Mouse (Mus musculus) liver, postnatal 0 days (tissue): ENCODE results near the gene Exosc6. TPM values are rescaled to one million over a fixed set of nuclear protein-coding genes. Genes with fewer than 3 reads are reported as not detected.
"Not testable (repeated sequence)": the region's sequence is repeated elsewhere in the genome, so short reads cannot be mapped to it uniquely, and the experiment has no call there.

Experiments
- ATAC-seq: fragments of 200-750 bp; cut with Nextera tagmentation; 2 replicates; pipeline ENCODE4 v1.8.0; 2017; ENCODE audit warnings: mild to moderate bottlenecking, moderate library complexity
- DNase-seq: peaks from one replicate; pipeline ENCODE4 v3.0.0-alpha.2; 2016
- H3K27ac ChIP-seq: fragments of 300-500 bp; sonication (generic); 2 replicates; pipeline ENCODE4 v1.5.1; 2014; ENCODE audit warnings: antibody characterized with exemption, moderate library complexity, mild to moderate bottlenecking, low read depth
- H3K27me3 ChIP-seq: fragments of 300-500 bp; sonication (generic); 2 replicates; pipeline ENCODE4 v1.6.1; 2014; ENCODE audit warnings: low read length, control low read depth, mixed read lengths; ENCODE audit not compliant: insufficient read depth
- H3K36me3 ChIP-seq: fragments of 300-500 bp; sonication (generic); replicated peaks from 2 replicates; pipeline ENCODE4 v1.6.1; 2014; ENCODE audit warnings: mild to moderate bottlenecking, control low read depth, low read length, moderate library complexity, mixed read lengths; ENCODE audit not compliant: insufficient read depth
- H3K4me1 ChIP-seq: fragments of 300-500 bp; sonication (generic); 2 replicates; pipeline ENCODE4 v1.6.1; 2014; ENCODE audit warnings: antibody characterized with exemption, mild to moderate bottlenecking, control low read depth; ENCODE audit not compliant: insufficient read depth
- H3K4me2 ChIP-seq: fragments of 300-500 bp; sonication (generic); 2 replicates; pipeline ENCODE4 v1.6.1; 2014; ENCODE audit warnings: low read depth, mild to moderate bottlenecking, low read length, moderate library complexity, mixed read lengths
- H3K4me3 ChIP-seq: fragments of 300-500 bp; sonication (generic); 2 replicates; pipeline ENCODE4 v1.5.1; 2014; ENCODE audit warnings: low read depth, low read length
- H3K9ac ChIP-seq: fragments of 300-500 bp; sonication (generic); replicated peaks from 2 replicates; pipeline ENCODE4 v1.6.1; 2014; ENCODE audit warnings: mild to moderate bottlenecking, moderate library complexity
- H3K9me3 ChIP-seq: fragments of 300-500 bp; sonication (generic); 2 replicates; pipeline ENCODE4 v1.6.1; 2016; ENCODE audit warnings: mild to moderate bottlenecking, control low read depth, low read length, mixed read lengths
- CTCF ChIP-seq: sonication (generic); IDR thresholded peaks from 2 replicates; pipeline ENCODE4 v1.5.1; 2016; ENCODE audit warnings: antibody characterized with exemption, low read depth
- EP300 ChIP-seq: IDR thresholded peaks from 2 replicates; pipeline ENCODE4 v1.6.1; 2016; ENCODE audit warnings: antibody characterized with exemption, low read depth, mild to moderate bottlenecking
- WGBS: fragments of 180-500 bp; shearing (Covaris S2); extraction: QIAGEN DNeasy Blood & Tissue Kit; methylation state at CpG from one replicate; pipeline ENCODE4 v1.1.7; 2014; ENCODE audit not compliant: insufficient replicate concordance; 5-methylcytosine and 5-hydroxymethylcytosine counted together
- polyA plus RNA-seq: library from polyadenylated mRNA; unstranded; fragments of >200 nt; fragmentation: Nextera tagmentation; extraction: Ambion mirVana; gene quantifications from 2 replicates; pipeline ENCODE4 v1.2.1, GENCODE M21; 2015

Exosc6 gene
- polyA plus RNA-seq, 1 experiment from 2014 or later: 6.1 TPM

GRCm38 (mm10) chr8:111067439-111067838, 11.3 kb downstream of the Exosc6 start:
- DNase-seq: peak; percentile 56
- no peak for TF ChIP-seq CTCF
- TF ChIP-seq EP300: no peak
- Histone ChIP-seq H3K9ac (no peak overlapping the region), H3K9me3 (no peaks in the 10 kb centered on the region), H3K27ac (no peak overlapping the region), H3K36me3 (no peaks in the 10 kb centered on the region), H3K4me3 (no peak overlapping the region), H3K4me2 (no peak overlapping the region), H3K4me1 (peaks cover 4% of the 10 kb centered on the region; the same call in 1 of the 2 replicates), H3K27me3 (no peaks in the 10 kb centered on the region)
- no peak for ATAC-seq
- WGBS: 36% methylated on average over 10 of the region's 10 CpGs

- H3K4me1 ChIP-seq, H3K4me3 ChIP-seq, H3K4me2 ChIP-seq, H3K9ac ChIP-seq, H3K27ac ChIP-seq, H3K27me3 ChIP-seq, ATAC-seq, H3K36me3 ChIP-seq, DNase-seq, H3K9me3 ChIP-seq: not testable (repeated sequence)
- WGBS: 74% methylated on average over 9 of the region's 9 CpGs
These were observed 12.5 kb downstream of the Exosc6 start for GRCm38 (mm10) chr8:111068660-111069059.

- no peak for TF ChIP-seq EP300
- TF ChIP-seq CTCF: no peak
These were observed 19.8 kb downstream of the Exosc6 start for GRCm38 (mm10) chr8:111075926-111076325.

GRCm38 (mm10) chr8:111079461-111079860, 23.3 kb downstream of the Exosc6 start:
- Histone ChIP-seq H3K27me3 (no peaks in the 10 kb centered on the region), H3K27ac (no peak overlapping the region), H3K36me3 (no peaks in the 10 kb centered on the region), H3K4me1 (no peaks in the 10 kb centered on the region), H3K9ac (no peak overlapping the region), H3K9me3 (no peaks in the 10 kb centered on the region), H3K4me3 (no peak overlapping the region), H3K4me2 (no peak overlapping the region)
- TF ChIP-seq EP300: no peak
- no peak for TF ChIP-seq CTCF
- WGBS: 50% methylated on average over 5 of the region's 5 CpGs
- no peak for DNase-seq
- peak; percentile 43; the same call in 1 of the 2 replicates for ATAC-seq

More at GRCm38 (mm10) chr8:111075926-111076325, 19.8 kb downstream of the Exosc6 start:
- H3K9ac ChIP-seq: no peak overlapping the region
- ATAC-seq (no peak), DNase-seq (no peak)
- WGBS: 83% methylated on average over 3 of the region's 3 CpGs
- no peak overlapping the region for H3K4me2 ChIP-seq
- no peaks in the 10 kb centered on the region for H3K27me3 ChIP-seq
- H3K4me3 ChIP-seq: no peak overlapping the region
- no peaks in the 10 kb centered on the region for H3K9me3 ChIP-seq
- H3K4me1 ChIP-seq: no peaks in the 10 kb centered on the region
- no peaks in the 10 kb centered on the region for H3K36me3 ChIP-seq
- H3K27ac ChIP-seq: no peak overlapping the region

GRCm38 (mm10) chr8:111079861-111080271, 23.7 kb downstream of the Exosc6 start:
- TF ChIP-seq CTCF (peak; percentile 64), EP300 (no peak)
- H3K27ac ChIP-seq: no peak overlapping the region
- H3K4me1 ChIP-seq: no peaks in the 10 kb centered on the region
- peak; percentile 59 for ATAC-seq
- H3K9me3 ChIP-seq: no peaks in the 10 kb centered on the region
- H3K36me3 ChIP-seq: no peaks in the 10 kb centered on the region
- H3K4me2 ChIP-seq: no peak overlapping the region
- peak; percentile 32 for DNase-seq
- H3K4me3 ChIP-seq: no peak overlapping the region
- H3K27me3 ChIP-seq: no peaks in the 10 kb centered on the region
- WGBS: 36% methylated on average over 6 of the region's 6 CpGs
- H3K9ac ChIP-seq: no peak overlapping the region

- H3K9ac ChIP-seq: no peak overlapping the region
- no peak for DNase-seq
These were observed 25.6 kb downstream of the Exosc6 start for GRCm38 (mm10) chr8:111081580-111082258.

GRCm38 (mm10) chr8:111083936-111084335, 27.8 kb downstream of the Exosc6 start:
- not testable (repeated sequence) for H3K27ac ChIP-seq, H3K9ac ChIP-seq, H3K4me3 ChIP-seq, H3K27me3 ChIP-seq, H3K4me2 ChIP-seq, H3K36me3 ChIP-seq, ATAC-seq, H3K9me3 ChIP-seq, DNase-seq, H3K4me1 ChIP-seq
- 78% methylated on average over 5 of the region's 5 CpGs for WGBS

More at GRCm38 (mm10) chr8:111081580-111082258, 25.6 kb downstream of the Exosc6 start:
- Histone ChIP-seq H3K4me1 (no peaks in the 10 kb centered on the region), H3K4me2 (no peak overlapping the region), H3K9me3 (no peaks in the 10 kb centered on the region), H3K27ac (no peak overlapping the region), H3K36me3 (no peaks in the 10 kb centered on the region), H3K4me3 (no peak overlapping the region), H3K27me3 (no peaks in the 10 kb centered on the region)
- WGBS: 65% methylated on average over 12 of the region's 12 CpGs
- no peak for ATAC-seq
- TF ChIP-seq CTCF (no peak), EP300 (no peak)
